Mouse (Mus musculus) ovary, postnatal 10 days (tissue): ENCODE results near the gene Mamstr.
A peak's percentile ranks its signal among the peaks of the same experiment; 100 is the strongest.

ENCODE experiments used
- DNase-seq: peaks from one replicate; pipeline ENCODE4 v3.0.0; 2022; ENCODE audit warnings: low spot score

Gene Mamstr

GRCm38 (mm10) chr7:45628364-45629294 lies 11.1 kb upstream of the Mamstr start:
- peak; percentile 73 for DNase-seq

GRCm38 (mm10) chr7:45630064-45630907 lies 9.5 kb upstream of the Mamstr start:
- no peak for DNase-seq

- DNase-seq: no peak
Measured at GRCm38 (mm10) chr7:45632499-45632898, 7.3 kb upstream of the Mamstr start.

- DNase-seq: no peak
Measured at GRCm38 (mm10) chr7:45634946-45635681, 4.7 kb upstream of the Mamstr start.

- DNase-seq: no peak
Measured at GRCm38 (mm10) chr7:45635711-45636688, 3.8 kb upstream of the Mamstr start.

GRCm38 (mm10) chr7:45637710-45638109 lies 2.1 kb upstream of the Mamstr start:
- DNase-seq: no peak

- DNase-seq: peak; percentile 74
Measured at GRCm38 (mm10) chr7:45638623-45639401, 965 bp upstream of the Mamstr start.

GRCm38 (mm10) chr7:45640191-45640957 lies 597 bp downstream of the Mamstr start:
- DNase-seq: no peak

GRCm38 (mm10) chr7:45641391-45642040 lies 1.7 kb downstream of the Mamstr start:
- DNase-seq: no peak

- no peak for DNase-seq
Measured at GRCm38 (mm10) chr7:45642083-45642482, 2.3 kb downstream of the Mamstr start.

GRCm38 (mm10) chr7:45642503-45643255 lies 2.9 kb downstream of the Mamstr start:
- no peak for DNase-seq

GRCm38 (mm10) chr7:45643441-45644178 lies 3.8 kb downstream of the Mamstr start:
- DNase-seq: peak; percentile 91

GRCm38 (mm10) chr7:45644183-45644582 lies 4.4 kb downstream of the Mamstr start:
- DNase-seq: no peak

GRCm38 (mm10) chr7:45644872-45645590 lies 5.3 kb downstream of the Mamstr start:
- no peak for DNase-seq

- no peak for DNase-seq
Measured at GRCm38 (mm10) chr7:45645591-45645971, 5.8 kb downstream of the Mamstr start.

- DNase-seq: no peak
Measured at GRCm38 (mm10) chr7:45646671-45647070, 6.9 kb downstream of the Mamstr start.

- no peak for DNase-seq
Measured at GRCm38 (mm10) chr7:45649351-45649750, 9.6 kb downstream of the Mamstr start.
